Mouse (Mus musculus) C2C12 (cell line): ENCODE measurements around the gene Prdm1. TPM values are rescaled to one million over a fixed set of nuclear protein-coding genes. Genes with fewer than 3 reads are reported as not detected.

Experiments used
- H3K27me3 ChIP-seq: one replicate; pipeline ENCODE4 v1.6.1; 2011; ENCODE audit not compliant: control insufficient read depth, insufficient read depth, insufficient read length
- H3K36me3 ChIP-seq: one replicate; pipeline ENCODE4 v1.6.1; 2011; ENCODE audit not compliant: control insufficient read depth, insufficient read depth
- H3K4me3 ChIP-seq: one replicate; pipeline ENCODE4 v1.5.1; 2011; ENCODE audit warnings: mild to moderate bottlenecking, control low read depth; ENCODE audit not compliant: poor library complexity, insufficient read depth, severe bottlenecking
- H3K79me2 ChIP-seq: one replicate; pipeline ENCODE4 v1.6.1; 2011; ENCODE audit not compliant: control insufficient read depth, insufficient read depth
- H3K79me3 ChIP-seq: one replicate; pipeline ENCODE4 v1.6.1; 2011; ENCODE audit warnings: low read depth, control low read depth
- H3ac ChIP-seq: one replicate; pipeline ENCODE3; 2011; ENCODE audit warnings: low read depth; ENCODE audit not compliant: control insufficient read depth, insufficient read length
- CEBPB ChIP-seq: IDR thresholded peaks from one replicate; pipeline ENCODE4 v1.6.1; 2011; ENCODE audit warnings: low read depth, mild to moderate bottlenecking, control low read depth, moderate library complexity
- CTCF ChIP-seq: IDR thresholded peaks from one replicate; pipeline ENCODE4 v1.5.1; 2011; ENCODE audit not compliant: control insufficient read depth, insufficient read depth, insufficient read length
- FOSL1 ChIP-seq: IDR thresholded peaks from one replicate; pipeline ENCODE4 v1.8.0; 2011; ENCODE audit warnings: mild to moderate bottlenecking, low read length; ENCODE audit not compliant: poor library complexity, insufficient read depth, severe bottlenecking
- MAX ChIP-seq: IDR thresholded peaks from one replicate; pipeline ENCODE4 v1.6.1; 2011; ENCODE audit warnings: mild to moderate bottlenecking, control low read depth
- MYOD1 ChIP-seq: IDR thresholded peaks from one replicate; pipeline ENCODE4 v1.6.1; 2011; ENCODE audit warnings: low read depth; ENCODE audit not compliant: control insufficient read depth, insufficient read length
- MYOG ChIP-seq: IDR thresholded peaks from one replicate; pipeline ENCODE4 v1.6.1; 2011; ENCODE audit not compliant: control insufficient read depth, insufficient read length; ENCODE audit errors: extremely low read depth
- USF1 ChIP-seq: IDR thresholded peaks from one replicate; pipeline ENCODE4 v1.6.1; 2011; ENCODE audit warnings: low read depth, mild to moderate bottlenecking, control low read depth, moderate library complexity
- polyA plus RNA-seq: library from polyadenylated mRNA; unstranded; fragments of >200 nt; fragmentation: generic; extraction: Trizol; gene quantifications from one replicate; pipeline ENCODE4 v1.2.1, GENCODE M21; 2012; ENCODE audit warnings: missing spikeins

The Prdm1 gene
- polyA plus RNA-seq, 1 experiment: 0.02 TPM

GRCm38 (mm10) chr10:44450835-44451234 lies 77.5 kb downstream of the Prdm1 start:
- no peak for TF ChIP-seq CTCF
- TF ChIP-seq MYOG: no peak
- TF ChIP-seq USF1: no peak
- TF ChIP-seq CEBPB: no peak
- TF ChIP-seq MAX: no peak
- no peak for TF ChIP-seq FOSL1
- TF ChIP-seq MYOD1: no peak
- Histone ChIP-seq H3K36me3 (no peaks in the 10 kb centered on the region), H3K79me2 (no peaks in the 10 kb centered on the region), H3ac (no peak overlapping the region), H3K27me3 (no peaks in the 10 kb centered on the region), H3K4me3 (no peak overlapping the region), H3K79me3 (no peaks in the 10 kb centered on the region)

GRCm38 (mm10) chr10:44450108-44450507 lies 78.2 kb downstream of the Prdm1 start:
- Histone ChIP-seq H3K27me3 (no peaks in the 10 kb centered on the region), H3K79me3 (no peaks in the 10 kb centered on the region), H3K4me3 (no peak overlapping the region), H3ac (no peak overlapping the region), H3K79me2 (no peaks in the 10 kb centered on the region), H3K36me3 (no peaks in the 10 kb centered on the region)
- no peak for TF ChIP-seq MYOG
- TF ChIP-seq MYOD1: no peak
- TF ChIP-seq FOSL1: no peak
- TF ChIP-seq MAX: no peak
- TF ChIP-seq CEBPB: no peak
- TF ChIP-seq CTCF: no peak
- no peak for TF ChIP-seq USF1

- no peaks in the 10 kb centered on the region for H3K36me3 ChIP-seq
- H3ac ChIP-seq: no peak overlapping the region
- H3K4me3 ChIP-seq: no peak overlapping the region
- H3K79me3 ChIP-seq: no peaks in the 10 kb centered on the region
- TF ChIP-seq CEBPB (no peak), USF1 (no peak)
- H3K27me3 ChIP-seq: no peaks in the 10 kb centered on the region
- H3K79me2 ChIP-seq: no peaks in the 10 kb centered on the region
Observed at GRCm38 (mm10) chr10:44449666-44450065, 78.6 kb downstream of the Prdm1 start.

GRCm38 (mm10) chr10:44448165-44448564 lies 80.1 kb downstream of the Prdm1 start:
- Histone ChIP-seq H3K4me3 (no peak overlapping the region), H3K79me2 (no peaks in the 10 kb centered on the region), H3K27me3 (no peaks in the 10 kb centered on the region), H3K36me3 (no peaks in the 10 kb centered on the region), H3K79me3 (no peaks in the 10 kb centered on the region), H3ac (no peak overlapping the region)
- no peak for TF ChIP-seq FOSL1
- no peak for TF ChIP-seq CEBPB
- TF ChIP-seq MAX: no peak
- TF ChIP-seq USF1: no peak
- no peak for TF ChIP-seq MYOG
- TF ChIP-seq MYOD1: no peak
- no peak for TF ChIP-seq CTCF

GRCm38 (mm10) chr10:44447406-44448139 lies 80.7 kb downstream of the Prdm1 start:
- no peak overlapping the region for H3ac ChIP-seq
- H3K79me3 ChIP-seq: no peaks in the 10 kb centered on the region
- TF ChIP-seq MYOG (no peak), FOSL1 (no peak), CEBPB (no peak), USF1 (no peak), CTCF (no peak), MYOD1 (no peak), MAX (no peak)
- no peaks in the 10 kb centered on the region for H3K79me2 ChIP-seq
- no peaks in the 10 kb centered on the region for H3K27me3 ChIP-seq
- no peak overlapping the region for H3K4me3 ChIP-seq
- H3K36me3 ChIP-seq: no peaks in the 10 kb centered on the region

- H3K4me3 ChIP-seq: no peak overlapping the region
- no peaks in the 10 kb centered on the region for H3K36me3 ChIP-seq
- no peaks in the 10 kb centered on the region for H3K79me2 ChIP-seq
- no peak overlapping the region for H3ac ChIP-seq
- no peaks in the 10 kb centered on the region for H3K27me3 ChIP-seq
- H3K79me3 ChIP-seq: no peaks in the 10 kb centered on the region
- TF ChIP-seq FOSL1: no peak
- no peak for TF ChIP-seq USF1
- no peak for TF ChIP-seq CTCF
- no peak for TF ChIP-seq MYOG
- TF ChIP-seq MYOD1: no peak
- no peak for TF ChIP-seq MAX
- TF ChIP-seq CEBPB: no peak
Observed at GRCm38 (mm10) chr10:44447001-44447400, 81.3 kb downstream of the Prdm1 start.
